Mouse (Mus musculus): ENCODE measurements around the gene Rab13. TPM values are rescaled to one million over a fixed set of nuclear protein-coding genes. Genes with fewer than 3 reads are reported as not detected.
"Not testable (repeated sequence)": the region's sequence is repeated elsewhere in the genome, so short reads cannot be mapped to it uniquely, and the experiment has no call there.

Gene Rab13
- polyA plus RNA-seq, 2 experiments, result 2.9 to 4.3 TPM

GRCm38 (mm10) chr3:90247960-90248745 lies 34.7 kb downstream of the Rab13 start, which contains the start of gene Slc39a1:
Gene Slc39a1, plus strand, starts transcription at chr3:90248172.
- H3K9ac ChIP-seq (replicated peaks), result peak within 1 kb of the TSS; percentile 73
- peaks cover 4 to 9% of the 10 kb centered on the region in 2 experiments for H3K4me1 ChIP-seq (replicated peaks; ENCODE audit: control insufficient read depth in 2 of 2, insufficient read depth in 2 of 2, low read length in 1 of 2)
- ATAC-seq (ENCODE audit: insufficient read depth) (peak; percentile 90), DNase-seq (ENCODE audit: low read depth in 3 of 3, low spot score in 3 of 3) (peak; percentile 79 to 83 (median 82))
- peak within 1 kb of the TSS; percentile 79 for H3K4me2 ChIP-seq (ENCODE audit: low read depth)
- TF ChIP-seq EP300 (IDR thresholded peaks at IDR 0.05; ENCODE audit: low read depth) (no peak), CTCF (IDR thresholded peaks at IDR 0.05; ENCODE audit: low read depth) (peak; percentile 11; the same call in 1 of the 2 replicates)
- no peaks in the 10 kb centered on the region for H3K27me3 ChIP-seq (ENCODE audit: control insufficient read depth, insufficient read depth, low read length)
- under 1% methylated on average over 44 of the region's 44 CpGs for WGBS (ENCODE audit: insufficient replicate concordance)
- peak within 1 kb of the TSS; percentile 46 for H3K27ac ChIP-seq
- peak within 1 kb of the TSS; percentile 69 to 89 for H3K4me3 ChIP-seq (ENCODE audit: insufficient read depth in 1 of 2, low read depth in 2 of 2, low read length in 2 of 2)
- H3K36me3 ChIP-seq (replicated peaks; ENCODE audit: control insufficient read depth, insufficient read depth, low read depth), result no peaks in the 10 kb centered on the region; the same call in 1 of the 2 replicates
- H3K9me3 ChIP-seq (ENCODE audit: control insufficient read depth, low read length), result no peaks in the 10 kb centered on the region

GRCm38 (mm10) chr3:90248746-90249100 lies 35.2 kb downstream of the Rab13 start:
- Histone ChIP-seq H3K9ac (replicated peaks) (peak overlapping the region; percentile 73), H3K9me3 (ENCODE audit: control insufficient read depth, low read length) (no peaks in the 10 kb centered on the region), H3K27ac (no peak overlapping the region), H3K4me3 (ENCODE audit: insufficient read depth in 1 of 2, low read depth in 2 of 2, low read length in 2 of 2) (peak overlapping the region; percentile 69 to 89), H3K4me2 (ENCODE audit: low read depth) (peak overlapping the region; percentile 79), H3K4me1 (replicated peaks; ENCODE audit: control insufficient read depth in 2 of 2, insufficient read depth in 2 of 2, low read length in 1 of 2) (peaks cover 4 to 9% of the 10 kb centered on the region in 2 experiments), H3K27me3 (ENCODE audit: control insufficient read depth, insufficient read depth, low read length) (no peaks in the 10 kb centered on the region), H3K36me3 (replicated peaks; ENCODE audit: control insufficient read depth, insufficient read depth, low read depth) (no peaks in the 10 kb centered on the region; the same call in 1 of the 2 replicates)
- DNase-seq (ENCODE audit: low read depth in 3 of 3, low spot score in 3 of 3) (no peak), ATAC-seq (ENCODE audit: insufficient read depth) (peak; percentile 7; the same call in 1 of the 2 replicates)
- WGBS (ENCODE audit: insufficient replicate concordance), result 0% methylated on average over 10 of the region's 10 CpGs
- no peak for TF ChIP-seq CTCF (IDR thresholded peaks at IDR 0.05; ENCODE audit: low read depth)
- TF ChIP-seq EP300 (IDR thresholded peaks at IDR 0.05; ENCODE audit: low read depth), result no peak

GRCm38 (mm10) chr3:90250791-90251190 lies 37.3 kb downstream of the Rab13 start:
- TF ChIP-seq CTCF (IDR thresholded peaks at IDR 0.05; ENCODE audit: low read depth), result no peak
- no peak for TF ChIP-seq EP300 (IDR thresholded peaks at IDR 0.05; ENCODE audit: low read depth)
- ATAC-seq (ENCODE audit: insufficient read depth) (no peak), DNase-seq (ENCODE audit: low read depth in 3 of 3, low spot score in 3 of 3) (no peak)
- Histone ChIP-seq H3K4me2 (ENCODE audit: low read depth) (no peak overlapping the region), H3K27me3 (ENCODE audit: control insufficient read depth, insufficient read depth, low read length) (no peaks in the 10 kb centered on the region), H3K36me3 (replicated peaks; ENCODE audit: control insufficient read depth, insufficient read depth, low read depth) (no peaks in the 10 kb centered on the region; the same call in 1 of the 2 replicates), H3K27ac (no peak overlapping the region), H3K4me1 (replicated peaks; ENCODE audit: control insufficient read depth in 2 of 2, insufficient read depth in 2 of 2, low read length in 1 of 2) (peaks cover 9 to 15% of the 10 kb centered on the region in 2 experiments), H3K9me3 (ENCODE audit: control insufficient read depth, low read length) (no peaks in the 10 kb centered on the region), H3K9ac (replicated peaks) (no peak overlapping the region), H3K4me3 (ENCODE audit: insufficient read depth in 1 of 2, low read depth in 2 of 2, low read length in 2 of 2) (no peak overlapping the region)
- WGBS (ENCODE audit: insufficient replicate concordance), result 78% methylated on average over 6 of the region's 6 CpGs

GRCm38 (mm10) chr3:90251731-90252226 lies 38.3 kb downstream of the Rab13 start:
- H3K4me1 ChIP-seq (replicated peaks; ENCODE audit: control insufficient read depth in 2 of 2, insufficient read depth in 2 of 2, low read length in 1 of 2), result peaks cover 9 to 15% of the 10 kb centered on the region in 2 experiments
- H3K36me3 ChIP-seq (replicated peaks; ENCODE audit: control insufficient read depth, insufficient read depth, low read depth); H3K4me3 ChIP-seq (ENCODE audit: insufficient read depth in 1 of 2, low read depth in 2 of 2, low read length in 2 of 2); DNase-seq (ENCODE audit: low read depth in 3 of 3, low spot score in 3 of 3); ATAC-seq (ENCODE audit: insufficient read depth); H3K9ac ChIP-seq (replicated peaks); H3K27ac ChIP-seq; H3K27me3 ChIP-seq (ENCODE audit: control insufficient read depth, insufficient read depth, low read length); H3K9me3 ChIP-seq (ENCODE audit: control insufficient read depth, low read length); H3K4me2 ChIP-seq (ENCODE audit: low read depth): not testable (repeated sequence)
- WGBS (ENCODE audit: insufficient replicate concordance), result 82% methylated on average over 9 of the region's 12 CpGs

GRCm38 (mm10) chr3:90252659-90253058 lies 39.2 kb downstream of the Rab13 start:
- not testable (repeated sequence) for H3K9me3 ChIP-seq (ENCODE audit: control insufficient read depth, low read length); H3K27me3 ChIP-seq (ENCODE audit: control insufficient read depth, insufficient read depth, low read length); H3K36me3 ChIP-seq (replicated peaks; ENCODE audit: control insufficient read depth, insufficient read depth, low read depth); ATAC-seq (ENCODE audit: insufficient read depth); H3K27ac ChIP-seq; H3K4me2 ChIP-seq (ENCODE audit: low read depth); H3K9ac ChIP-seq (replicated peaks); H3K4me3 ChIP-seq (ENCODE audit: insufficient read depth in 1 of 2, low read depth in 2 of 2, low read length in 2 of 2); DNase-seq (ENCODE audit: low read depth in 3 of 3, low spot score in 3 of 3)
- peaks cover 6 to 12% of the 10 kb centered on the region in 2 experiments for H3K4me1 ChIP-seq (replicated peaks; ENCODE audit: control insufficient read depth in 2 of 2, insufficient read depth in 2 of 2, low read length in 1 of 2)
- WGBS (ENCODE audit: insufficient replicate concordance), result 82% methylated on average over 2 of the region's 2 CpGs

- H3K27me3 ChIP-seq (ENCODE audit: control insufficient read depth, insufficient read depth, low read length); H3K4me3 ChIP-seq (ENCODE audit: insufficient read depth in 1 of 2, low read depth in 2 of 2, low read length in 2 of 2); DNase-seq (ENCODE audit: low read depth in 3 of 3, low spot score in 3 of 3); H3K27ac ChIP-seq; ATAC-seq (ENCODE audit: insufficient read depth); H3K36me3 ChIP-seq (replicated peaks; ENCODE audit: control insufficient read depth, insufficient read depth, low read depth); H3K4me2 ChIP-seq (ENCODE audit: low read depth); H3K9ac ChIP-seq (replicated peaks); H3K9me3 ChIP-seq (ENCODE audit: control insufficient read depth, low read length): not testable (repeated sequence)
- WGBS (ENCODE audit: insufficient replicate concordance), result 37% methylated on average over 1 of the region's 1 CpGs
- peaks cover 5 to 11% of the 10 kb centered on the region in 2 experiments; a peak in 3 of 4 replicates for H3K4me1 ChIP-seq (replicated peaks; ENCODE audit: control insufficient read depth in 2 of 2, insufficient read depth in 2 of 2, low read length in 1 of 2)
These were observed 39.7 kb downstream of the Rab13 start for GRCm38 (mm10) chr3:90253174-90253573.

Data from liver, embryonic 14.5 days (tissue).